Mouse (Mus musculus): ENCODE data around the gene Hoxa7.

DNA sequence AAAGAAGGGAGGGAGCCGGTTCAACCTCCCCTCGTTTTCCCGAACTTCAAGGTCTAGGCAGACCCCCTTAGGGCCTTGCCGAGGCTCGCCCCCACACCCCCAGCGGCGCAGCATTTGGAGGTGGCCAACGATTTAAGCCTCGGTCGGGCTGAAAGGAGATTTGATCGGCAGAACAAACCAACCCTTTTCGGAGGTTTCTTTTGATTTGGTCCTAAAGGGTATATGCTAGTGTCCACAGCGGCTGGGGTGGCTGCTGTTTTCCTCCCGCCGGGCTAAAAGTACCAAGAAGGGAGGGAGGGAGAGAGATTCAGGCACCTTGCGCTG is 27.7 kb upstream of the Hoxa7 start:
- TF ChIP-seq EP300 (IDR thresholded peaks at IDR 0.05; ENCODE audit: insufficient read depth, low read depth, low read length) (no peak), POLR2A (IDR thresholded peaks at IDR 0.05; ENCODE audit: insufficient read depth, low read depth, low read length) (no peak), CTCF (IDR thresholded peaks at IDR 0.05) (no peak)
